Mouse (Mus musculus) midbrain, embryonic 13.5 days (tissue): Measurements from ENCODE around the gene Zpr1. TPM values are rescaled to one million over a fixed set of nuclear protein-coding genes. Genes with fewer than 3 reads are reported as not detected.

Source experiments
- ATAC-seq: fragments of 200-750 bp; cut with Nextera tagmentation; 2 replicates; pipeline ENCODE4 v1.8.0; 2017; ENCODE audit warnings: mild to moderate bottlenecking, moderate TSS enrichment, moderate library complexity
- H3K27ac ChIP-seq: fragments of 300-500 bp; sonication (generic); 2 replicates; pipeline ENCODE4 v1.5.1; 2015; ENCODE audit warnings: inconsistent platforms, mild to moderate bottlenecking, moderate library complexity
- H3K27me3 ChIP-seq: fragments of 300-500 bp; sonication (generic); 2 replicates; pipeline ENCODE4 v1.6.1; 2015; ENCODE audit warnings: mild to moderate bottlenecking, inconsistent platforms
- H3K36me3 ChIP-seq: fragments of 300-500 bp; sonication (generic); 2 replicates; pipeline ENCODE4 v1.6.1; 2015; ENCODE audit warnings: mild to moderate bottlenecking, inconsistent platforms
- H3K4me1 ChIP-seq: fragments of 300-500 bp; sonication (generic); replicated peaks from 2 replicates; pipeline ENCODE4 v1.6.1; 2015; ENCODE audit warnings: inconsistent platforms
- H3K4me2 ChIP-seq: fragments of 300-500 bp; sonication (generic); replicated peaks from 2 replicates; pipeline ENCODE4 v1.6.1; 2015; ENCODE audit warnings: moderate library complexity, mild to moderate bottlenecking, inconsistent platforms
- H3K4me3 ChIP-seq: fragments of 300-500 bp; sonication (generic); replicated peaks from 2 replicates; pipeline ENCODE4 v1.5.1; 2015; ENCODE audit warnings: mild to moderate bottlenecking, inconsistent platforms
- H3K9ac ChIP-seq: fragments of 300-500 bp; sonication (generic); replicated peaks from 2 replicates; pipeline ENCODE4 v1.6.1; 2015; ENCODE audit warnings: mild to moderate bottlenecking, inconsistent platforms
- H3K9me3 ChIP-seq: fragments of 300-500 bp; sonication (generic); 2 replicates; pipeline ENCODE4 v1.6.1; 2016; ENCODE audit warnings: mild to moderate bottlenecking, inconsistent platforms
- WGBS: fragments of 180-500 bp; shearing (Covaris S2); methylation state at CpG from one replicate; pipeline ENCODE4 v1.1.7; 2015; 5-methylcytosine and 5-hydroxymethylcytosine counted together
- polyA plus RNA-seq: library from polyadenylated mRNA; unstranded; fragments of >200 nt; fragmentation: Nextera tagmentation; extraction: Ambion mirVana; gene quantifications from 2 replicates; pipeline ENCODE4 v1.2.1, GENCODE M21; 2015

The Zpr1 gene
- polyA plus RNA-seq, 1 experiment from 2014 or later = 61.0 TPM

DNA sequence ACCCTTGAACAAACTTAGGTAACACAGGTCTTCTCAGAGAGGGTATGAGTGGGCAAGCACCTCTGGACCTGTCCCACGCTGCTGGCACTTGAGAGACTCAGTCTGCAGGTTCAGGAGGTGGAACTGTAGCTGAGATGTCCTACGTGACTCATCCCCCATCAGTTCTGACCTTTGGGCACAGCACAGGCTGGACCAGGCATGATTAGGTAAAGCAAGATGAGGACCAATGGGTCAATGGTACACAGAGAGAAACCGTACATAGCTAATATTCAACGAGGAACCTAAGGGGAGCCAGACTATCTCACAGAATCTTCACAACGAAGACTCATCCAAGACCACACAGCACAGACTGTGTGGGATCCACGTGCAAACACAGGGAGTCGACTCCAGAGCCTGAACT lies 34.0 kb upstream of the Zpr1 start:
- no peak for ATAC-seq
- no peak overlapping the region for H3K27ac ChIP-seq
- no peaks in the 10 kb centered on the region for H3K9me3 ChIP-seq
- H3K27me3 ChIP-seq = no peaks in the 10 kb centered on the region
- no peak overlapping the region for H3K4me2 ChIP-seq
- 90% methylated on average over 7 of the region's 7 CpGs for WGBS
- H3K4me1 ChIP-seq = no peaks in the 10 kb centered on the region
- no peak overlapping the region for H3K9ac ChIP-seq
- H3K4me3 ChIP-seq = no peak overlapping the region
- no peaks in the 10 kb centered on the region for H3K36me3 ChIP-seq

DNA sequence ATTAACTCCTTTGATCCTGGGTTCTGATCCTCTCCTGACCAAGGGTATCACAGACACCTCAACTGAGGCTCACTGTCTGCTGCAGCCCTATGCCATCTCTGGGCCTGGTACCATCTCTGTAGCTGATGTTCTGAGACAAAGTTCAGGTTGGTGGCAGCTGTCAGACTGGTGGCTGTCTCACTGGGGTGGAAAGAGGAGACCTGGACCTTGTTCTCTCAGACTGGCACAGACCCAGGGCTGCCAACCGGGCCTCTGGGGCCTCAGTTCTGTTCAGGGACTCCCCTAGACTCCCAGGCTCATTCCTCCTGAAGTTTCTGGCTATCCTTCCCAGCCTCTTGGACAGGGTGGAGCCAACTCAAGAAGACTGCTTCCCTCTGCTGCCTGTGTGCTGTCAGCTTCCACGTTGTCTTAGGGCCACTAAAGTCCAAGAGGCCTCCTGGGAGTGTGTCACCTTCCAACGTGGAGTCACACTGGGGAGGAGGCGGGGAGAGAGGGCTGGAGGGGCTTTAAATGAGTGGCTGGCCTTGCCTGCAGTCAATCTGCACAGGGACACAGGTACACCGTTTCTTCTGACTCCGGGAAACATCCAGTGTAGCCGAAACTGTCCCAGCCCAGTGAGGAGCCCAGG lies 32.2 kb upstream of the Zpr1 start, which contains the start of gene Apoa4:
Gene Apoa4, plus strand, starts transcription at position 171 of the 628 bp plus-strand sequence.
- Histone ChIP-seq H3K36me3 (no peaks in the 10 kb centered on the region), H3K4me2 (no peak within 1 kb of the TSS), H3K4me1 (no peaks in the 10 kb centered on the region), H3K9me3 (no peaks in the 10 kb centered on the region), H3K4me3 (no peak within 1 kb of the TSS), H3K9ac (no peak within 1 kb of the TSS), H3K27ac (no peak within 1 kb of the TSS), H3K27me3 (no peaks in the 10 kb centered on the region)
- 68% methylated on average over 7 of the region's 7 CpGs for whole genome bisulfite sequencing
- ATAC-seq = no peak

DNA sequence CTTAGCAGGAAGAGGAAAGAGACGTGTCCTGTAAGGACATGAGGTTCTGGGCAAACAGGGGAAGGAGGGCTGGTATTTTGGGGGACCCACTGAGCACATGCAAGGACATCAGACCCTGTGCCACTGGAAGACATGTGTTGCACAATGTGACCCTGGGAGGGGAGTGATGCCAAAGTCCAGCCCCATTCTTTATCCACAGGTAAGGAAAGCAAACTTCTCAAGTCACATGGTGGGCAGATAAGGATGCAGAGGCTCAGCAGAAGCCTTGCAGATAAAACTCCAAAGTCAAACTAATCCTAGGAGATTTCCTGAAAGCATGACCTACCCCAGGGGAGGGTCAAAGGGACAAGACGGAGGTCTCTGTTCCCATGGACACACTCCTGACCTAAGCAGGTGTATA lies 31.0 kb upstream of the Zpr1 start:
- H3K4me1 ChIP-seq = no peaks in the 10 kb centered on the region
- H3K36me3 ChIP-seq = no peaks in the 10 kb centered on the region
- H3K4me3 ChIP-seq = no peak overlapping the region
- no peak overlapping the region for H3K9ac ChIP-seq
- no peaks in the 10 kb centered on the region for H3K9me3 ChIP-seq
- no peak overlapping the region for H3K4me2 ChIP-seq
- 69% methylated on average over 2 of the region's 2 CpGs for WGBS
- no peak overlapping the region for H3K27ac ChIP-seq
- no peak for ATAC-seq
- H3K27me3 ChIP-seq = no peaks in the 10 kb centered on the region

DNA sequence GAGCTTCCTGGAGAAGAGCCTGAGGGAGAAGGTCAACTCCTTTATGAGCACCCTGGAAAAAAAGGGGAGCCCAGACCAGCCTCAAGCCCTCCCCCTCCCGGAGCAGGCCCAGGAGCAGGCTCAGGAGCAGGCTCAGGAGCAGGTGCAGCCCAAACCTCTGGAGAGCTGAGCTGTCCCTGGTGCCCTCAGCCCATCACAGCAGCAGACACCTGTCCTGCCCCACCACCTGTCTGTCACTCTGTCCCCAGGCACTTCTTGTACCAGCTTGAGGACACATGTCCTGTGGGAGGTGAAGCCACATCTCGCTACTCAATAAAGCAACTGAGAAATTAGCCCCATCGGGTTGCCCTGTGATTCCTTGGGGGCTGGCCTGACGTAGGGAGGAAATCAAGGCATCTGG lies 29.7 kb upstream of the Zpr1 start:
- no peak for ATAC-seq
- Histone ChIP-seq H3K9me3 (no peaks in the 10 kb centered on the region), H3K4me1 (no peaks in the 10 kb centered on the region), H3K4me3 (no peak overlapping the region), H3K36me3 (no peaks in the 10 kb centered on the region), H3K9ac (no peak overlapping the region), H3K27ac (no peak overlapping the region), H3K4me2 (no peak overlapping the region), H3K27me3 (peaks cover 8% of the 10 kb centered on the region; the same call in 1 of the 2 replicates)
- WGBS = 69% methylated on average over 4 of the region's 4 CpGs

DNA sequence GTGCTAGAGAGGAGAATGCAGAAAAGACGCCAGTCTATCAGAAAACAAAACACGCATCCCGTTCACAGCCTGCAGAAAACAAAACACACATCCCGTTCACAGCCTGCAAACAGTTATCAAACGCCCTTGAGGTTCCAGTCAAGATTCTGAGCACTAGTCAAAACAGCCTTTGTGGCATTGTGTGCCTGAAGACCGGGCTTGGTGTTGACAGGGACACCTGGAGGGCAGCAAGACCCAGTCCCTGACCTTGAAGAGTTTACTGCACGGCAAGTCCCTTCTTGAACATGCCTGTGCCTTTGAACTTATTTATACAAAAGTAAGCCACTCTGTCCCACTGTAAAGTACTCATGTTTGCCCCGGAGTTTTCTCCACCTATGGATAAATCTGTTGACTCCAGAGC lies 29.3 kb upstream of the Zpr1 start:
- Histone ChIP-seq H3K4me1 (no peaks in the 10 kb centered on the region), H3K27me3 (peaks cover 12% of the 10 kb centered on the region; the same call in 1 of the 2 replicates), H3K9me3 (no peaks in the 10 kb centered on the region), H3K27ac (no peak overlapping the region), H3K4me3 (no peak overlapping the region), H3K4me2 (no peak overlapping the region), H3K9ac (no peak overlapping the region), H3K36me3 (no peaks in the 10 kb centered on the region)
- WGBS = 59% methylated on average over 8 of the region's 8 CpGs
- no peak for ATAC-seq

DNA sequence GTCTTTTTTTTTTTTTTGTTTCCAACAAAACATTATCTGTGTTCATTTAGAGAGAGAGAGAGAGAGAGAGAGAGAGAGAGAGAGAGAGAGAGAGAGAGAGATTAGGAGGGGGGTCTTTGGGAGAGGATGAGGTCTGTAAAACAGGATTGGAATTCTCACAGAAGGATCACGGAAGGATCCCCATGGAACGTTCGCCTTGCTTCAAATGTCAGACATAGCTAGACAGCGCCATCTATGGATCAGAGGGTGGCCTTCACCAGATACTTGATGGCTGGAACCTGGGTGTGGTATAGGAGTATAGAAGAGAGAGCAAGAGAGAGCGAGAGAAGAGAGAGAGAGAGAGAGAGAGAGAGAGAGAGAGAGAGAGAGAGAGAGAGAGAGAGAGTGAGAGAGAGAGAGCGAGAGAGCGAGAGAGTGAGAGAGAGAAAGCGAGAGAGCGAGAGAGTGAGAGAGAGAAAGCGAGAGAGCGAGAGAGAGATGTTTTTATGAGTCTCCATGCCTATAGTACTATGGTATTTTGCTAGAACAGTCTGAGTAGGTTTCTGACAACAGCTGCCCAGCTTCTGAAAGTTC lies 26.0 kb upstream of the Zpr1 start:
- H3K4me3 ChIP-seq = no peak overlapping the region
- no peaks in the 10 kb centered on the region for H3K36me3 ChIP-seq
- no peak overlapping the region for H3K9ac ChIP-seq
- no peaks in the 10 kb centered on the region for H3K4me1 ChIP-seq
- ATAC-seq = peak; percentile 83
- no peak overlapping the region for H3K4me2 ChIP-seq
- peaks cover 25% of the 10 kb centered on the region for H3K27me3 ChIP-seq
- H3K9me3 ChIP-seq = no peaks in the 10 kb centered on the region
- H3K27ac ChIP-seq = no peak overlapping the region
- 22% methylated on average over 11 of the region's 11 CpGs for WGBS

DNA sequence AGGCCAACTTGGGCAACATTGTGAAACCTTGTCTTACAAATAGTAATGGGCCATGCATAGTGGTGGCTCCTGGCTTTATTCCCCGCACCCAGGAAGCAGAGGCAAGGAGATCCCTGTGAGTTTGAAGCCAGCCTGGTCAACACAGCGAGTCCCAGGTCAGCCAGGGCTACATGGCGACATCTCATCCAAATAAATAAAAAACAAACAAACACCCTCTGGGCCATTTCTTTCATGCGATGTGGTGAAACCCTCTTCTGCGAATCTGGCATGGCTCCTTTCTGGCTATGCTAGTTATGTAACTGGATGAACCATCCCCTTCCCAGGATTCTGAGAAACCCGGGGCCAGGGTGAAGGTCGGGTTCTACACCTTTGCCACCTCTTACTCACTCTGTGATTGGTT lies 16.7 kb upstream of the Zpr1 start:
- ATAC-seq = no peak
- Histone ChIP-seq H3K27ac (no peak overlapping the region), H3K9ac (no peak overlapping the region), H3K4me2 (no peak overlapping the region), H3K9me3 (no peaks in the 10 kb centered on the region), H3K4me1 (no peaks in the 10 kb centered on the region), H3K27me3 (peaks cover 49% of the 10 kb centered on the region), H3K36me3 (no peaks in the 10 kb centered on the region), H3K4me3 (no peak overlapping the region)
- 85% methylated on average over 7 of the region's 7 CpGs for WGBS

DNA sequence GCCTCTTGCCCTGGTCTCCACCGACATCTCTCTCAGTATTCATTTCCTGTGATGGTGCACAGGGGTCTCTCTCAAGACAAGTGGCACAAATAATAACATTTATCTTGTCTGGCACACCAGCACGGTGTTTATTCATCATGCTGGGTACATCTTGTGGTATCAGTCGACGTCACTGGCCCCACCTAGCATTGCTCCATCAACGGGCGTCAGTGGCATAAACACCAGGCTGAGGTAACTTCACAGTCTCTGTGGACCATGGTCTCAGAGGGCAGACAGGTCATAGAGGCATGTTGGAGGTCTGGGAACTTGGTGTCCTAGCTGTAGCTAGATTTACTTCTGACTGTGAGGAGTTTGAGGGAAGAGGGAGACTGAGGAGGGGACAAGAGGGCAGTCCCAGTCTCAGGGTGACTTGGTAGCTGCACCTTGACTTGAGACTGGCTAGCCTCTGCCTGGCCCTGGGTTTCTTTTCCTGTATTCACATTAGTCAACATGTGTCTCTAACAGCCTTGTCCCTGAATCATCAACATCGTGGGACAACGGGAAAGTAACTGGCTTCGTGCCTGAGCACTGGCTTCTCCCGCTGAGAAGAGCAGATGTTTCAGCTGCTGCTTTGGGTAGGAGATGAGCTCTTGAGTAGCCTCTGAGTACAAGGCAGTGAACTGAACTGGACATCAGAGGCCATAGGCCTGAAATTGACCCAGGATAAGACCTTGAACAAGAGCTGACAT lies 16.0 kb upstream of the Zpr1 start:
- ATAC-seq = no peak
- Histone ChIP-seq H3K4me1 (no peaks in the 10 kb centered on the region), H3K4me3 (no peak overlapping the region), H3K36me3 (no peaks in the 10 kb centered on the region), H3K27ac (no peak overlapping the region), H3K9ac (no peak overlapping the region), H3K9me3 (no peaks in the 10 kb centered on the region), H3K27me3 (peaks cover 42% of the 10 kb centered on the region), H3K4me2 (no peak overlapping the region)
- 94% methylated on average over 10 of the region's 10 CpGs for WGBS

DNA sequence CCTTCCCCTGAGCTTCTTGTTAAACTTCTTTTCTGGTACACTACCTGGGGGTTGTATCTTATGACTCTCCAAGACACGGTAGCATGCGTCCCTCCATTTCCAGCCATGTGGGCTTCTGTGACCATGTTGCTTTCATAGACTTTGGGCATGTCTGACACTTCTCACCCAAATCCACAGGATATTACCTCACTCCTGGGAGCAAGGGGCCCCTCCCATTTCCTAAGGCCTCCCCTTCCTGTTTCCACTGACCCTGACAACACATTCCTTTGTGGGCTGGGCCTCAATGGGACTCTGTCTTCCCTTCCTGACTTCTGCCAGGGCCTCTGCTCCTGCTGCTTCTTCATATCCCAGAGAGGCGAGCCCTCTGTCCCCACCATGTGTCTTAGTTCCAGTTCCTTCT lies 15.3 kb upstream of the Zpr1 start:
- no peak overlapping the region for H3K4me3 ChIP-seq
- no peak overlapping the region for H3K27ac ChIP-seq
- H3K4me1 ChIP-seq = no peaks in the 10 kb centered on the region
- H3K36me3 ChIP-seq = no peaks in the 10 kb centered on the region
- 90% methylated on average over 3 of the region's 3 CpGs for WGBS
- peaks cover 39% of the 10 kb centered on the region for H3K27me3 ChIP-seq
- H3K4me2 ChIP-seq = no peak overlapping the region
- no peak overlapping the region for H3K9ac ChIP-seq
- H3K9me3 ChIP-seq = no peaks in the 10 kb centered on the region
- ATAC-seq = no peak

DNA sequence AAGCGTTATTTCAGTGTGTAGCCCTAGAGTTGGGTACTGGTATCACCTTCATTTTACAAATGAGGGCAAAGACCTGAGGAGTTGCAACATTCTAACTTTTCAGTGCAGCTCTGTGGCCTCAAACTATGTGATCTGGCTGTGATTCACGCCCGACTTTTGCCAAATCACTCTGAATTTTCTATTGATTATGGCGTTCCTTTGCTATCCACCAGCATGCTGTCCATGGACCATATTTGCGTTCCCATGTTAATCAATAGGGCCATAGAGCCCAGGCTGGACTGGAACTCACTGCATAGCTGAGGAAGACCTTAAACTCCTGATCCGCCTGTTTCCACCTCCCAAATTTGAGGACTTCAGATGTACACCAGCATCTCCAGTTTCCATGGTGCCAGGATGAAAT lies 13.8 kb upstream of the Zpr1 start:
- no peaks in the 10 kb centered on the region for H3K4me1 ChIP-seq

DNA sequence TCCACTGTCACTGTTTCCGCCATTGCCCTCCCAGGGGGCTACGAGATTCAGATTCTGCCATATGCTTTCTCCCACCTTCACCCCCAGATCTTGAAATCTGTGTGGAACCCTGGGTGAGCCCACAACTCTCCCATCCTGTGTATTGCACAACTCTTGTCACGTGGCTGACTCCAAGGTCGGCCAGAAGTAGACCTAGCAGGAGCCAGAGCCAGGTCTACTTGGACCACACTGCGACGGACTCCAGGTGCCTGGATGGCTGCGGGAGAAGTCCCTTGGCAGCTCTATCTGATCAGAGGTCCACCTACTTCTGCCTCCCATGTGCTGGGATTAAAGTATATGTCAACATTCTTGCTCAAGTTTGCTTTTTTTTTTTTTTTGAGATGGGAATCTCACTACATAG lies 11.7 kb upstream of the Zpr1 start:
- no peak for ATAC-seq
- WGBS = 88% methylated on average over 7 of the region's 7 CpGs
- Histone ChIP-seq H3K9me3 (no peaks in the 10 kb centered on the region), H3K9ac (no peak overlapping the region), H3K27ac (no peak overlapping the region), H3K36me3 (no peaks in the 10 kb centered on the region), H3K27me3 (peaks cover 23% of the 10 kb centered on the region), H3K4me3 (no peak overlapping the region), H3K4me1 (no peaks in the 10 kb centered on the region), H3K4me2 (no peak overlapping the region)

More for the DNA sequence above, 13.8 kb upstream of the Zpr1 start:
- 90% methylated on average over 6 of the region's 6 CpGs for WGBS
- Histone ChIP-seq H3K36me3 (no peaks in the 10 kb centered on the region), H3K9me3 (no peaks in the 10 kb centered on the region), H3K27ac (no peak overlapping the region), H3K4me2 (no peak overlapping the region), H3K27me3 (peaks cover 27% of the 10 kb centered on the region), H3K9ac (no peak overlapping the region), H3K4me3 (no peak overlapping the region)
- ATAC-seq = no peak

DNA sequence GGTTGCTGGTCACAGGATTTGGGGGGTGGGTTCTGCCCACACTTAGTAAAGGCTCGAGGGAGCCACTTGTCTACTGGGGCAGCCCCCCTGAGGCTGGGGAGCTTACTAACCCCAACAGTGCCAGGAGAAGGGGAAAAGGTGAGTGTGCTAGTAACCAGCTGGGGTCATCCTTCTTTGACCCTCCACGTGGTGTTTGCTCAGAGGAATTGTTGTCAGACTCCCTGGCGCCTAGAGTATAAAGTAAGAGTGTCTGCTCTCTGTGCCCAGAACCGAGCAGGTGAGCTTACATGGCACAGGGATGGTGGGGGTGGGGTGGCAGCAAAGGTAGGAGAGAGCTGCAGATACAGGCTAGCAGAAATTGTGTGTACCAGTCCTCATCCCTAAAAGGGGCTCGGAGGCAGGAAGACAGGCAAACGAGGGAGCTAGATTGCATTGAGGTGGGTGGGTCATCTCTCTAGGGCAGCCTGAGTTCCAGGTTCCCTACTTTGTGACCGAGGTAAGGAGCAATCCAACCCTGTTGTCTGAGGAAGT lies 4.5 kb upstream of the Zpr1 start, which contains the start of gene Apoa5:
Gene Apoa5, plus strand, starts transcription at position 291 of the 531 bp plus-strand sequence.
- Histone ChIP-seq H3K4me1 (peaks cover 4% of the 10 kb centered on the region), H3K36me3 (no peaks in the 10 kb centered on the region), H3K9me3 (no peaks in the 10 kb centered on the region), H3K27me3 (peaks cover 25% of the 10 kb centered on the region), H3K9ac (no peak within 1 kb of the TSS), H3K27ac (no peak within 1 kb of the TSS), H3K4me2 (no peak within 1 kb of the TSS), H3K4me3 (no peak within 1 kb of the TSS)
- WGBS = 64% methylated on average over 7 of the region's 7 CpGs
- no peak for ATAC-seq
